12 mouse cellular contexts compared by ENCODE assay signal in the genomic region with DNA sequence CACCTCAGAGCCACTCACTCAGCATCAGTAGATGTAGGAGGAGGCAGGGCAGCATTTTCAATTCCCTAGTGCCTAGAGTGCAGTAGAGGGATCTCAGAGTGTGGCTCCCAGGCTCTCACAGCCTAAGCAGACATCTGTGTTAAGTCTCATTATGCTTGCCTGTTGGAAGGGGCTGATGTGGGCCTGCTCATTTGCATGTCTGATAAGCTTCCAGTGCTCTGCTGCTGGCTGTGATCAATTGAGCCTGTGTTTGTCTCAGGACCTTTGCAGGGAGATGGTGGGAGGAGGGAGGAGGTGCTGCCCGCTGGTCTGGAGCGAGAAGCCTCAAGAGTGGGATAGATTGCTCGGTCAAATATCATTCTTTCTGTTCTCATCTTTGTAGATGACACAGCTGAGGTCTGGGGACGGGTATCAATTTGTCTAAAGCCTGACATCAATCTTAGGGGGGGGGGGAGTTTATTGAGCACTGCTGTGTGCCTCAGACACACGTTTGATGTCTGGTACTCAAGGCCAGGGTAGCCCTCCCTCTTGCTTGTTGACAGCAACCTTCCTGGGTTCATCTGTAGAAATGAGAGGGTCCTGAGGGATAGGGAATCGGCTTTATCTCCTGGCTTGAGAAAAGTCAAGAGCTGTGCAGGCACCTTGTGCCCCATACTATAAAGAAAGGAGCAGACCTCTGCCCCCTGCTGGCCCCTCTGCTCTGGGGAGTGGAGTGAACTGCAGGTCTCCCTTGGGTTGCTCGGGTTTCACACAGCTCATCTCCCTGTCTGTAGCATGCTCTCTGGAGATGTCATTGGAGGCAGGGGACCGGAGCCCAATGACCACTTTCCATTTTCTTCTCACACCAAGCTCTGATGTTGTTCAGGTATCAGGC. TPM values are rescaled to one million over a fixed set of nuclear protein-coding genes. Genes with fewer than 3 reads are reported as not detected.
DNase-seq lines count a peak whose midpoint lies in the region; ATAC-seq and TF ChIP-seq lines count a peak whose summit lies in the region.
"Had no signal": no experiment of that assay in that cellular context is flagged by ENCODE, and none has a peak within 500 bp of the region (broad histone marks: within the 10 kb centered on the region; RNA-seq: fewer than 3 reads in every experiment).

No protein-coding gene starts in this region.

- H3K27me3 ChIP-seq in kidney, postnatal 0 days (ENCODE audit: insufficient read depth, low read length) = no peaks in the 10 kb centered on the region
- no peaks in the 10 kb centered on the region for H3K27me3 ChIP-seq in forebrain, embryonic 10.5 days (ENCODE audit: poor library complexity, severe bottlenecking)
- H3K27me3 ChIP-seq in midbrain, embryonic 10.5 days (ENCODE audit: low read depth, poor library complexity, severe bottlenecking) = no peaks in the 10 kb centered on the region

- peak; percentile 38 for DNase-seq in kidney, postnatal 0 days (ENCODE audit: low spot score)
- DNase-seq in kidney, adult 18-20 months = no peak
- peak; percentile 3 for DNase-seq in 416B (ENCODE audit: low read depth)
- no peak for DNase-seq in forebrain, embryonic 10.5 days (ENCODE audit: extremely low spot score, low spot score)
- DNase-seq in midbrain, embryonic 10.5 days (ENCODE audit: low spot score) = no peak
- DNase-seq in heart, postnatal 4 days = no peak
- no peak for DNase-seq in heart, postnatal 10 days
- DNase-seq in MN1 (ENCODE audit: low spot score) = no peak
- DNase-seq: adrenal gland, postnatal 14 days; kidney, postnatal 10 days had no signal

- H3K9me3 ChIP-seq in kidney, postnatal 0 days (replicated peaks; ENCODE audit: low read length) = no peaks in the 10 kb centered on the region
- H3K9me3 ChIP-seq in forebrain, embryonic 10.5 days = no peaks in the 10 kb centered on the region
- no peaks in the 10 kb centered on the region for H3K9me3 ChIP-seq in midbrain, embryonic 10.5 days (replicated peaks)
- H3K9me3 ChIP-seq: limb, embryonic 15.5 days had no signal

- intact Hi-C loops in heart, postnatal 10 days (cut with DNase I) = no loop called here

- no peak overlapping the region for H3K4me3 ChIP-seq in kidney, postnatal 0 days (replicated peaks; ENCODE audit: low read depth, low read length)
- no peak overlapping the region for H3K4me3 ChIP-seq in forebrain, embryonic 10.5 days
- no peak overlapping the region for H3K4me3 ChIP-seq in midbrain, embryonic 10.5 days
- H3K4me3 ChIP-seq: limb, embryonic 15.5 days had no signal

- no peaks in the 10 kb centered on the region for H3K36me3 ChIP-seq in kidney, postnatal 0 days (ENCODE audit: insufficient read depth, low read length)
- H3K36me3 ChIP-seq in forebrain, embryonic 10.5 days (replicated peaks) = no peaks in the 10 kb centered on the region
- H3K36me3 ChIP-seq in midbrain, embryonic 10.5 days = no peaks in the 10 kb centered on the region
- H3K36me3 ChIP-seq: limb, embryonic 15.5 days had no signal

- no peaks in the 10 kb centered on the region for H3K4me1 ChIP-seq in kidney, postnatal 0 days (replicated peaks; ENCODE audit: insufficient read depth, low read length)
- H3K4me1 ChIP-seq in forebrain, embryonic 10.5 days = peaks cover 10% of the 10 kb centered on the region
- H3K4me1 ChIP-seq in midbrain, embryonic 10.5 days = peaks cover 13% of the 10 kb centered on the region
- H3K4me1 ChIP-seq: limb, embryonic 15.5 days had no signal

- H3K4me2 ChIP-seq in kidney, postnatal 0 days (ENCODE audit: low read length) = no peak overlapping the region
- H3K4me2 ChIP-seq: limb, embryonic 15.5 days had no signal

- TF ChIP-seq CTCF in kidney, postnatal 0 days (IDR thresholded peaks at IDR 0.05; ENCODE audit: low read depth) = peak; percentile 46

- ATAC-seq in kidney, postnatal 0 days (replicated peaks; ENCODE audit: low FRiP score, low read depth) = no peak

- H3K27ac ChIP-seq in kidney, postnatal 0 days = no peak overlapping the region
- 0 out of 2 replicates have a peak overlapping the region, but pooled peaks have one; percentile 40 for H3K27ac ChIP-seq in forebrain, embryonic 10.5 days
- peak overlapping the region; percentile 9; the same call in 1 of the 2 replicates for H3K27ac ChIP-seq in midbrain, embryonic 10.5 days (replicated peaks)
- H3K27ac ChIP-seq: limb, embryonic 15.5 days had no signal

- H3K9ac ChIP-seq in kidney, postnatal 0 days (ENCODE audit: low read depth, low read length) = no peak overlapping the region
- H3K9ac ChIP-seq: limb, embryonic 15.5 days had no signal

- WGBS in kidney, postnatal 0 days = 23% methylated on average over 8 of the region's 8 CpGs
- WGBS in forebrain, embryonic 10.5 days = 51% methylated on average over 8 of the region's 8 CpGs
- WGBS in midbrain, embryonic 10.5 days = 41% methylated on average over 8 of the region's 8 CpGs

RNA-seq across cellular contexts. Expression of gene Slc6a1, which starts 47.4 kb away (rescaled TPM):
- 0.06 and 0.25 TPM in 2 replicates for polyA plus RNA-seq in kidney, postnatal 0 days (2015; fragmentation: Nextera tagmentation; extraction: Ambion mirVana)
- 3.2 and 5.1 TPM in 2 replicates for polyA plus RNA-seq in forebrain, embryonic 10.5 days (2016; fragmentation: Nextera tagmentation; extraction: Ambion mirVana)
- polyA plus RNA-seq in midbrain, embryonic 10.5 days (2016; fragmentation: Nextera tagmentation; extraction: Ambion mirVana) = 4.7 and 13.1 TPM in 2 replicates
- total RNA-seq in heart, postnatal 4 days (2021) = under 1 TPM; 0.18 to 0.29 TPM
- under 1 TPM; 0.10 to 0.20 TPM for total RNA-seq in heart, postnatal 10 days (2021)
- total RNA-seq: adrenal gland, postnatal 14 days had no signal
- polyA plus RNA-seq: stomach, embryonic 14.5 days had no signal

Comparison
In these comparisons a context has a peak if more than half of its experiments do, and no peak if none do; other contexts are left out.
1. DNase-seq: peak in kidney, postnatal 0 days (single experiment) and 416B (single experiment); none in kidney, adult 18-20 months (single experiment), forebrain, embryonic 10.5 days (single experiment), midbrain, embryonic 10.5 days (single experiment), heart, postnatal 4 days (single experiment), heart, postnatal 10 days (0 of 2) and MN1 (single experiment).